Mouse (Mus musculus): Measurements from ENCODE around the gene Brd2.
A peak's percentile ranks its signal among the peaks of the same experiment; 100 is the strongest.

The Brd2 gene

GRCm38 (mm10) chr17:34133289-34133688 lies 10.9 kb upstream of the Brd2 start:
- DNase-seq (ENCODE audit: extremely low read depth, insufficient read length, low spot score): no peak

GRCm38 (mm10) chr17:34131911-34132310 lies 9.5 kb upstream of the Brd2 start:
- no peak for DNase-seq (ENCODE audit: extremely low read depth, insufficient read length, low spot score)

GRCm38 (mm10) chr17:34130073-34130947 lies 7.9 kb upstream of the Brd2 start:
- no peak for DNase-seq (ENCODE audit: extremely low read depth, insufficient read length, low spot score)

DNA sequence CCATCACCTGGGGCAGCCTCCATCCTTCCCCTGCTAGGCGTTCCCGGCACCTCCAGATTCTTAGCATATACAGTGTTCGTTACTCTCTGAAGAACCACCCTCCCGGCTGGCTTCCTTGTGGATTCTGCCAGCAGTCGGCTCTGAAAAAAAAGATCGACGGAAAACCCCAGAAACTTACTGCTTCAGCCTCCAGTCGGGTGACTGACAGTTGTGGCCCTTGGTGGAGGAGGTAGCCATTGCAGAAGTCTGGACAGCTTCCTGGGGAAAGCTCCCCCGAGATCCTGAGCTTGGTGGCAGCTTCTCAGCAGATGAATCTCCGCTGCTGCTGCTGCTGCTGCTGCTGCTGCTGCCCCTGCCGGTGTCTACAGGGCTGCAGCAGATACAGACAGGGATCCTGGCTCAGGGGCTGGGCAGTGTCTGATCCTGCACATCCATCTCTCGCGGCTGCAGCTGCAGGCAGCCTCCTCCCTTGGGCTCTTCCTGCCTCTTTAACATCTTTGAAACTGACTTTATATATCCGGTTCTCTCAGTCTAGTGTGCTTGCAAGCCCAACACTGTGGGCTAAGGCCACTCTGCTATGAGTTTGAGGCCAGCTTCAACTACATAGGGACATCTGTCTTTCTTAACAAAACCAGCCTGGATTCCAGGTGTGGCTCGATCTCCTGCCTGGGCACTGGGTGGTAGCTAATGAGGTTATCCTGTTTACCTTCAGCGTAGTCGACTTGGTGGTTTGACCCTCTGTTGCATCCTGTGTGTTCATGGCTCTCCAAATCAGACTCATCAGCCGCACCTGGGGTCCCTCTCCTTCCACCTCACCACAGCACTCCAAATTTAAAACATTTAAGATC lies 6.7 kb upstream of the Brd2 start:
- no peak for DNase-seq (ENCODE audit: extremely low read depth, insufficient read length, low spot score)

- no peak for DNase-seq (ENCODE audit: extremely low read depth, insufficient read length, low spot score)
These were observed 6.0 kb upstream of the Brd2 start for GRCm38 (mm10) chr17:34128264-34128937.

- no peak for DNase-seq (ENCODE audit: extremely low read depth, insufficient read length, low spot score)
These were observed 5.0 kb upstream of the Brd2 start for GRCm38 (mm10) chr17:34127475-34127874.

- DNase-seq (ENCODE audit: extremely low read depth, insufficient read length, low spot score): no peak
These were observed 4.5 kb upstream of the Brd2 start for GRCm38 (mm10) chr17:34126826-34127420.

- no peak for DNase-seq (ENCODE audit: extremely low read depth, insufficient read length, low spot score)
These were observed 2.2 kb upstream of the Brd2 start for GRCm38 (mm10) chr17:34124649-34125048.

GRCm38 (mm10) chr17:34123518-34123917 lies 1.1 kb upstream of the Brd2 start:
- DNase-seq (ENCODE audit: extremely low read depth, insufficient read length, low spot score): peak; percentile 60

DNA sequence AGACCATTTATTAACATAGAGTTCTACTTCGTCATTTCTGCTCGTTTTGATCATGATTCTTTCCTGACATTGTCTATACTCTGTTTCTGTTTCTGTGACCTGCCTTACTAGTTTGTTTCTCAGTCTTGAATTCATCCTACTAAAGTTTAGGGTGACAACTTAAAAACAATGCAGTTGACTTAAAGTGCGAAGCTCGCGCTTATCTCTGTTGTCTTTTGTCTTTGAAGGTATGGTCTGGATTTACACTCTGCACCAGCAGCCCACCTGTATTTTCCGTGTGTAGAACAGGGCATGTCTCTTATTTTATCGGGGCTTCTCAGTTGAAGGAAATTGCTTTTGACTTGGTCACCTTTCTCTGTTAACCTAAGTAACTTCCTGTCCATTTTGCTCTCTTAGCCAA lies 677 bp upstream of the Brd2 start:
- DNase-seq (ENCODE audit: extremely low read depth, insufficient read length, low spot score): no peak

- DNase-seq (ENCODE audit: extremely low read depth, insufficient read length, low spot score): no peak
These were observed 601 bp downstream of the Brd2 start for GRCm38 (mm10) chr17:34121879-34122187.

- DNase-seq (ENCODE audit: extremely low read depth, insufficient read length, low spot score): peak; percentile 95
These were observed 1.1 kb downstream of the Brd2 start for GRCm38 (mm10) chr17:34121172-34121878.

DNA sequence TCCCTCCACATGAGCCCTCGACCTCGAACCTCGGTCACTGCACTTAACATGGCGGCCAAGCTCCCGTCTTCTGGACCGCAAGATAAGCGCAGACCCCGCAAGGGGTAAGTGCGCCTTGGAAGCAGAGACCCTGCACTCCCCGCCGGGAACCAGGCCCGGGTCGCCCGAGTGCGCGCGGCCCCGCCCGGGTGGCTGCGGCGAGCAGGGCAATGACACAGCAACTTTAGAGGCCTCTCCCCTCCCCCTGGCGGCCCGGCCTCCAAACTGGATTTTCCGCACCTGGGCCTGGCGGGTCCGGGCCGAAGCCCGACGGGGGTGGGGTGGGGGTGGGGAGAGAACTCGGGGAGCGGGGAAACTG lies 1.6 kb downstream of the Brd2 start:
- no peak for DNase-seq (ENCODE audit: extremely low read depth, insufficient read length, low spot score)

- DNase-seq (ENCODE audit: extremely low read depth, insufficient read length, low spot score): peak; percentile 86
These were observed 2.2 kb downstream of the Brd2 start for GRCm38 (mm10) chr17:34120180-34120723.

DNA sequence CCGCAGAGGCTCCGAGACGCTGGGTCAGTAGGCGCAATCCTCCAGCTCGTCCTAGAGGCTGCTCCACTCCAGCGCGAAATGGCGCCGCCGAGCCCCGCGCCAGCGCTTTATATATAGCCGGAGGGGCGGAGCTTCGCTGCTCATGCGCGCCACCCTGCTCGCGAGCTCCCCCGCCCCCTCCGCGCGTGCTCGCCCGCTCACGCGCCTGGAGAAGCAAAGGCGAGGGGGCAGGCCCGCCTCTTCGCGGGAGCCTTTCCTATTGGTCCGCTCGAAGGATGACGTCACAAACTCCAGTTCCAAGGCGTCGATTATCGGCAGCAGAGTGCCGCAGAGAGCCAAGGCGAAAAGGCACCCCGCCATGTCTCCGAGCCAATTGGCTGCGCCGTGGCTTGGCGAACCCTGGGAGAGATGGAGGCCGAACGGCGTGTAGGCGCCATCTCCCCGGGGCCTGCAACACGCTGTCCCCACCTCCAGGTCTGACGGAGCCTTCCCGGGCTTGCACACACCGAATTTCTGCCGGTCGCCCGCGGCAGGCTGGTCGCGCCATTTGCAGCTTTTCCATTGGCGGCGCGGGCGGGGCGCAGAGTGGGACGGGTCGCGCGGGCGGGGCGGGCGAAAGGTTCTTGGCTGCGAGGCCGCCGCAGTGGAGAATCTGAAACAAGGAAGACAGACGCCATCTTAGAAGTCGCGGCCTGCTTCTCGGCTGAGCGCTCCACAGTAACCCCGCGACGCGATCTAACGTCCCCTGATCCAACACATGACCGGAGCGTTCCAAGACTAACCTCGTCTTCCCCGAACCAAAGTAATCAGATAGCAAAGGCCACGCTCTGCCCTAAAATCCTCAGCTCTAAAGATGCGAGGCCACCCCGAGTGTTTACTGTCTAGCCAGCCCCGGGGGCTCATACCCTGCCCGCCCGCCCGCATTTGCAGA lies 2.9 kb downstream of the Brd2 start, which contains the start of gene H2-DMa:
H2-DMa (plus strand) TSS at position 293 of the 931 bp plus-strand sequence.
- DNase-seq (ENCODE audit: extremely low read depth, insufficient read length, low spot score): peak; percentile 98

DNA sequence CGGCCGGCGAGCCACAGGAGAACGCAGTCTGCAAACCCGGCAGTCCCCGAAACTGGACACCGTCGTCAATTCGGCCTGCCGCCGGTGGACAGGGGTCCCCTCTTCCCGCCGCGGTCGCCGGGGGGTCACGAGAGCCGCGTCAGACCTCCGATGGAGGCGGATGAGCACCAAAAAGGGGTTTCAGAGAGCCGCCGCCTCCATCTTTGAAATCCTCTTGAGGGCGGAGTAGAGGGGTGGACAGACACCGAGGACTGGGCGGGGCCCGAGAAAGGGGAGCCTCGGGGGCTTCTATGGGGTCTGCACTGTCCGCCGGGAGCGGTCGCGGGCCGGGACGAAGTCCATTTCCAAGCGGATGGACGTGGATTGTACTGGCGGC lies 3.6 kb downstream of the Brd2 start:
- no peak for DNase-seq (ENCODE audit: extremely low read depth, insufficient read length, low spot score)

- DNase-seq (ENCODE audit: extremely low read depth, insufficient read length, low spot score): peak; percentile 67
These were observed 4.1 kb downstream of the Brd2 start for GRCm38 (mm10) chr17:34118113-34118872.

GRCm38 (mm10) chr17:34117421-34118112 lies 4.9 kb downstream of the Brd2 start:
- peak; percentile 47 for DNase-seq (ENCODE audit: extremely low read depth, insufficient read length, low spot score)
